Mouse (Mus musculus) large intestine, adult 2 months (tissue): ENCODE measurements around the gene Gm6676. TPM values are rescaled to one million over a fixed set of nuclear protein-coding genes. Genes with fewer than 3 reads are reported as not detected.
"Not testable (repeated sequence)": the region's sequence is repeated elsewhere in the genome, so short reads cannot be mapped to it uniquely, and the experiment has no call there.

Experiments used
- DNase-seq: peaks from one replicate; pipeline ENCODE4 v3.0.0-alpha.2; 2012; ENCODE audit warnings: low read depth, low spot score
- WGBS: fragments of 180-500 bp; shearing (Covaris S2); methylation state at CpG from one replicate; pipeline ENCODE4 v1.1.7; 2018; 5-methylcytosine and 5-hydroxymethylcytosine counted together
- polyA plus RNA-seq: library from polyadenylated mRNA; depleted of rRNA; stranded (reverse); fragments of >200 nt; gene quantifications from 2 replicates; pipeline ENCODE4 v1.2.3, GENCODE M21; 2012; rRNA removed

The Gm6676 gene
- not detected in 2 replicates for polyA plus RNA-seq

DNA sequence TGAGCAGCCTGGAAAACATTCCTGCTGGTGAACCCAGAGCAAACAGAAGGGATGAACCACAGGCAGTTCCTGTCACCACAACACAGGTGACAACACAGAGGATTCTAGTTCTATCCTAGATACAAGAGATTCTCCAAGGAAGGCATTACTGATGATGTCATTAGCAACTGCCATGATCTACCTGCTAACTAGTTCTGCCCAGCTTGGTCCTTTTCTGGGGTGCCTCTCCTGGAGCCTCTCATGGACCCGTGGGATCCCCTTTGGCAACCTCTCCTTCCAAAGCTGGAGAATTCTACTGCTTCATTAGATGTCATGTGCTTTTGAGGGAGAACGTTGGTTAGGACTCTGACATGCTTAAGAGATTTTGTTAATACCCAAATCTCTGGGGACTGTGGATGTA is at the start of gene Gm6676:
Gm6676 (minus strand) TSS at position 101 of the 400 bp plus-strand sequence.
- not testable (repeated sequence) for DNase-seq
- WGBS, result no CpG with 5 or more reads among the region's 2 CpGs

DNA sequence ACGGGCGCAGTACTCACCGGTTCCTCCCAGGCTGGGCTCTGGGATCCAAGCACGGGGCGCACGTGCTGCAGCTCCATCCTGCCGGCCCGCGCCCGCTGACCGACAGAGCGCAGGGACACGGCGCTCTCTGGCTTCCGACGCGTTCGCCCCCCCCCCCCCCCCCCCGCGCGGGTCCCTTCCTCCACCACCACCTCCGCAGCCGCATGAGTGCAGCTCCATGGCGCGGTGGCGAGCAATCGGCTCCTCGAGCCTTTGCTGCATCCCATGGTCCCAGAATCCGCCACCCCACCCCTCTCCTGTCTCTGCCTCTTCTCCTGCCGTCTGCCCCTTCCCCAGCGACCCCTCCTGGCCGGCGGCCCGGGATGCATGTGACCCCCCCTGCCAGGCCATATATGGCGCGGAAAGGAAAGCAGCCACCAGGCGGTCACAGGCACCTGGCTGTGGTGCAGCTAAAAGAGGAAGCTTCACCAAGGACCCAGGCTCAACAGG is 49.3 kb upstream of the Gm6676 start, which contains the start of gene Gm3512:
Gm3512 (minus strand) TSS at position 51 of the 489 bp plus-strand sequence.
- no CpG with 5 or more reads among the region's 37 CpGs for WGBS
- DNase-seq, result not testable (repeated sequence)

DNA sequence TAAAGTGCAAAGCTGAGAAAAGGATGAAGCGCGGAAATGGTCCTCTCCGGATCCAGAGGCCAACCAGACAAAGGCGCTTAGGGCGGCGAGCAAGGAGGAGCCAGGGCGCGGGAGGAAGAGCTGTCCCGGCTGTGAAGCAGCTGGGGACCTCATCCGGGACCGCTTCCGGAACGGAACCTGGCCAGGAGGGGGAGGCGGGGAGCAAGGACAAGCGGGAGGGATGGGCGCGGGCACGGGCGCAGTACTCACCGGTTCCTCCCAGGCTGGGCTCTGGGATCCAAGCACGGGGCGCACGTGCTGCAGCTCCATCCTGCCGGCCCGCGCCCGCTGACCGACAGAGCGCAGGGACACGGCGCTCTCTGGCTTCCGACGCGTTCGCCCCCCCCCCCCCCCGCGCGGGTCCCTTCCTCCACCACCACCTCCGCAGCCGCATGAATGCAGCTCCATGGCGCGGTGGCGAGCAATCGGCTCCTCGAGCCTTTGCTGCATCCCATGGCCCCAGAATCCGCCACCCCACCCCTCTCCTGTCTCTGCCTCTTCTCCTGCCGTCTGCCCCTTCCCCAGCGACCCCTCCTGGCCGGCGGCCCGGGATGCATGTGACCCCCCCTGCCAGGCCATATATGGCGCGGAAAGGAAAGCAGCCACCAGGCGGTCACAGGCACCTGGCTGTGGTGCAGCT is 19.9 kb downstream of the Gm6676 start:
- DNase-seq, result not testable (repeated sequence)
- WGBS, result 0% methylated on average over 12 of the region's 54 CpGs

DNA sequence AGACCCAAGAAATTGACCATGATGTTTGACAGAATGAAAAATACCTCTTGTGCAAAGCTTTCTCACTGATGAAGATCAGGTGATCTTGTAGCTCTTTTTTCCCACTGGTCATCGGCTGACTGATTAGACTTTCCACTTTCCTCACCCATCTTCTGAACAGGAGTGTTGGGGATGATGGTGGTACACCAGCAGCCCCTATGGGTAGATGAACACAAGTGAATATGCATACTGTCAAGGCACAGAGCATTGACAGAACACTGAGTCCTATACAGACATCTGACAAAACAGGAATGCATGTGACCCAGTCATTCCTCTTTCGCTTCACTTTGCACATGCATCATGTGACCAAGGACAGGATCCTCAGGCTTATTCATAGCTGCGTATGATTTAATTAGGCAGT is 24.7 kb downstream of the Gm6676 start, which contains the start of gene Gm3696:
Gm3696 (minus strand) TSS at position 101 of the 400 bp plus-strand sequence.
- not testable (repeated sequence) for DNase-seq
- 89% methylated on average over 1 of the region's 3 CpGs for WGBS

Other genes with a start within 250 kb of the Gm6676 start
- 0.10 TPM in 1 of 2 replicates, not detected in the other for gene Gm3667, start 235.4 kb downstream of the Gm6676 start, polyA plus RNA-seq
- not detected in 2 replicates for gene Gm6356, start 151.6 kb downstream of the Gm6676 start, polyA plus RNA-seq
- 0.14 TPM in 1 of 2 replicates, not detected in the other for gene Gm10406, start 98.0 kb downstream of the Gm6676 start, polyA plus RNA-seq
- not detected in 2 replicates for gene Gm3685, start 80.4 kb downstream of the Gm6676 start, polyA plus RNA-seq
- gene Gm3696, start 24.8 kb downstream of the Gm6676 start, polyA plus RNA-seq, result not detected in 2 replicates
- 0.11 TPM in 1 of 2 replicates, not detected in the other for gene Gm3512, start 49.1 kb upstream of the Gm6676 start, polyA plus RNA-seq
- not detected in 2 replicates for gene Gm16434, start 69.1 kb upstream of the Gm6676 start, polyA plus RNA-seq
- gene Gm3727, start 139.3 kb upstream of the Gm6676 start, polyA plus RNA-seq, result not detected in 2 replicates
- gene Gm3739, start 189.6 kb upstream of the Gm6676 start, polyA plus RNA-seq, result 0.26 TPM in 1 of 2 replicates, not detected in the other
- not detected in 2 replicates for gene Gm5797, start 207.0 kb upstream of the Gm6676 start, polyA plus RNA-seq
- not detected in 2 replicates for gene Gm8374, start 239.7 kb upstream of the Gm6676 start, polyA plus RNA-seq